Mouse (Mus musculus): Measurements from ENCODE around the gene Olfr104-ps.

Olfr104-ps gene

GRCm38 (mm10) chr17:37359282-37359681 is at the start of gene Olfr104-ps:
Olfr104-ps (plus strand) TSS chr17:37359582.
- in situ Hi-C loops (cut with MboI; ENCODE audit: low sequenced_read_pairs) = no loop called here

GRCm38 (mm10) chr17:37310146-37310699 is 49.2 kb upstream of the Olfr104-ps start:
- in situ Hi-C loops (cut with MboI; ENCODE audit: low sequenced_read_pairs) = no loop called here

- in situ Hi-C loops (cut with MboI; ENCODE audit: low sequenced_read_pairs) = no loop called here
These were observed 42.4 kb upstream of the Olfr104-ps start, which contains the start of gene Olfr102 for GRCm38 (mm10) chr17:37316954-37317353. Olfr102 (minus strand) TSS chr17:37317054.

- in situ Hi-C loops (cut with MboI; ENCODE audit: low sequenced_read_pairs) = no loop called here
These were observed 19.8 kb upstream of the Olfr104-ps start, which contains the start of gene Olfr103 for GRCm38 (mm10) chr17:37339598-37339997. Olfr103 (minus strand) TSS chr17:37339698.

GRCm38 (mm10) chr17:37378733-37379132 is 19.4 kb downstream of the Olfr104-ps start, which contains the start of gene Olfr105-ps:
Olfr105-ps (plus strand) TSS chr17:37379033.
- in situ Hi-C loops (cut with MboI; ENCODE audit: low sequenced_read_pairs) = no loop called here

GRCm38 (mm10) chr17:37390093-37390492 is 30.7 kb downstream of the Olfr104-ps start, which contains the start of gene Olfr106-ps:
Olfr106-ps (plus strand) TSS chr17:37390393.
- in situ Hi-C loops (cut with MboI; ENCODE audit: low sequenced_read_pairs) = no loop called here

- in situ Hi-C loops (cut with MboI; ENCODE audit: low sequenced_read_pairs) = no loop called here
These were observed 39.5 kb downstream of the Olfr104-ps start, which contains the start of gene Olfr107 for GRCm38 (mm10) chr17:37398926-37399325. Olfr107 (plus strand) TSS chr17:37399226.

GRCm38 (mm10) chr17:37413380-37413779 is 54.0 kb downstream of the Olfr104-ps start:
- in situ Hi-C loops (cut with MboI; ENCODE audit: low sequenced_read_pairs) = no loop called here

Measured in CH12F3 (cell line).